Mouse (Mus musculus): ENCODE data around the gene Rnase12. TPM values are rescaled to one million over a fixed set of nuclear protein-coding genes. Genes with fewer than 3 reads are reported as not detected.

Gene Rnase12
- polyA plus RNA-seq, 1 experiment from 2014 or later = not detected

DNA sequence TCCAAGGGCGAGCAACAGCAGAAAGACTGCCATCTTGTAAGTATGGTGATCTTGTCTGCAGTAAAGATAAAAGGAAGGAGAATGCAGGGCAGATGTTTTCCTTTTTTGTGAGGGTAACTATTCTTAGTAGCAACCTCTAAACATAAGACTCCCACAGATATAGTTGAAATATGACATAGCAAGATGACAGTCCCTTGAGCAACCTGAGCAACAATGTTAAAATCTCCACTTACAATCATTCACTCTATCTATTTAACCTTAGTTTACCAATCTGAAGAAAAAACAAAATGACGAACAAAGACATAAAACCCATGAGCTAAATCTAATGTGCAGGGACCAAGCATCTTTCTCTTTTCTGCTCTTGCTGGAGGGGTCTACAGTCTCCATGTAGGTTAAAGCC is 7.4 kb downstream of the Rnase12 start, which contains the start of gene Rnase11:
Rnase11 (minus strand) TSS at position 101 of the 400 bp plus-strand sequence.
- H3K4me1 ChIP-seq (ENCODE audit: control insufficient read depth, insufficient read depth, low read length) = no peaks in the 10 kb centered on the region
- no peak for DNase-seq (ENCODE audit: low spot score)
- H3K36me3 ChIP-seq (ENCODE audit: control insufficient read depth, insufficient read depth, low read length) = no peaks in the 10 kb centered on the region
- H3K9ac ChIP-seq (ENCODE audit: low read length) = no peak within 1 kb of the TSS
- no peak for ATAC-seq (ENCODE audit: insufficient number of reproducible peaks, low FRiP score, low TSS enrichment, low read depth)
- no peaks in the 10 kb centered on the region for H3K27me3 ChIP-seq (ENCODE audit: control insufficient read depth, insufficient read depth, low read length)
- H3K4me3 ChIP-seq (ENCODE audit: low read depth, low read length) = no peak within 1 kb of the TSS
- no peak within 1 kb of the TSS for H3K27ac ChIP-seq (replicated peaks; ENCODE audit: low read depth, low read length)
- H3K4me2 ChIP-seq (ENCODE audit: low read depth, severe bottlenecking) = no peak within 1 kb of the TSS
- no peaks in the 10 kb centered on the region for H3K9me3 ChIP-seq (ENCODE audit: control insufficient read depth, low read length)
- WGBS = 86% methylated on average over 2 of the region's 2 CpGs

DNA sequence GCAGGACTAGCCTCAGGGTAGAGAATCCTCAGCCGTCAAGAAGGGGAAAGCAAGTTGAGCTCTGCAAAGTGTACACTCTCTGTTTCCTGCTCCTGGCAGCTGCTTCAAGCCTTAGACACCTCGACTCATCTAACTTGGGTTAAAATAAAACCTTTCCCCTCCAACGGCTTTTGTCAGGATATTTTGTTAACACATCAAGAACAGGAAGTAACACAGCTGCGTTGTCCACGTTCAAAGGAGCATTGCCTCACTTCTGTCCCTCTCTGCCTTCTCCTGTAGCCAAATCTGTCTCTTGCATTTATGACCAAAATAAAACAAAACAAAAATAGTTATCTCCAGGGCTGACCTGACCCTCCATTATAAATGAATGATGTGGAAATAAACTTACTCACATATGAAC is 9.6 kb downstream of the Rnase12 start:
- WGBS = 63% methylated on average over 5 of the region's 5 CpGs
- H3K27ac ChIP-seq (replicated peaks; ENCODE audit: low read depth, low read length) = no peak overlapping the region
- no peaks in the 10 kb centered on the region for H3K27me3 ChIP-seq (ENCODE audit: control insufficient read depth, insufficient read depth, low read length)
- DNase-seq (ENCODE audit: low spot score) (no peak), ATAC-seq (ENCODE audit: insufficient number of reproducible peaks, low FRiP score, low TSS enrichment, low read depth) (no peak)
- H3K4me3 ChIP-seq (ENCODE audit: low read depth, low read length) = no peak overlapping the region
- H3K4me2 ChIP-seq (ENCODE audit: low read depth, severe bottlenecking) = no peak overlapping the region
- no peaks in the 10 kb centered on the region for H3K4me1 ChIP-seq (ENCODE audit: control insufficient read depth, insufficient read depth, low read length)
- no peak overlapping the region for H3K9ac ChIP-seq (ENCODE audit: low read length)
- no peaks in the 10 kb centered on the region for H3K9me3 ChIP-seq (ENCODE audit: control insufficient read depth, low read length)
- no peaks in the 10 kb centered on the region for H3K36me3 ChIP-seq (ENCODE audit: control insufficient read depth, insufficient read depth, low read length)

DNA sequence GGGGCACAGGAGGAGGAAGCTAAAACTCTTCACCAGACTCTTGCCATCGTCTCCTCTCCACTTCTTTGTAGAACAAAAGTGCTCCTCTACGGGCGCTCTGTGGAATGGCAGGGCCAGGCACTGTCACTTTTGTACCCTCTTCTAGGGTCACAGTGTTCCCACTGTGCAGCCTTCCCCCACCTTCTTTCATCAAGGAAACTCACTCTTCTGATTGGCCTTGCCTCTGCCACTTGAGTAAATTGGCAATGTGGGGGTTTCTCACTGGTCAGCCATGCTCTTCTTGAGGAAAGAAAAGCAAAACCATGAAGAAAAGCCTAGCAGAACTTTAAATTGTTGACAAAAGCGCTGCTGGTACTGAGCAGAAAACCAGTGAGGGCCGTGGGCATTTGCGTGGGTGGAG is 15.7 kb downstream of the Rnase12 start, which contains the start of gene Rnase9:
Rnase9 (minus strand) TSS at position 101 of the 400 bp plus-strand sequence.
- Histone ChIP-seq H3K9me3 (ENCODE audit: control insufficient read depth, low read length) (no peaks in the 10 kb centered on the region), H3K27ac (replicated peaks; ENCODE audit: low read depth, low read length) (no peak within 1 kb of the TSS), H3K4me1 (ENCODE audit: control insufficient read depth, insufficient read depth, low read length) (no peaks in the 10 kb centered on the region), H3K9ac (ENCODE audit: low read length) (no peak within 1 kb of the TSS), H3K27me3 (ENCODE audit: control insufficient read depth, insufficient read depth, low read length) (no peaks in the 10 kb centered on the region), H3K36me3 (ENCODE audit: control insufficient read depth, insufficient read depth, low read length) (no peaks in the 10 kb centered on the region), H3K4me3 (ENCODE audit: low read depth, low read length) (no peak within 1 kb of the TSS), H3K4me2 (ENCODE audit: low read depth, severe bottlenecking) (no peak within 1 kb of the TSS)
- DNase-seq (ENCODE audit: low spot score) (no peak), ATAC-seq (ENCODE audit: insufficient number of reproducible peaks, low FRiP score, low TSS enrichment, low read depth) (no peak)
- 80% methylated on average over 6 of the region's 6 CpGs for WGBS

DNA sequence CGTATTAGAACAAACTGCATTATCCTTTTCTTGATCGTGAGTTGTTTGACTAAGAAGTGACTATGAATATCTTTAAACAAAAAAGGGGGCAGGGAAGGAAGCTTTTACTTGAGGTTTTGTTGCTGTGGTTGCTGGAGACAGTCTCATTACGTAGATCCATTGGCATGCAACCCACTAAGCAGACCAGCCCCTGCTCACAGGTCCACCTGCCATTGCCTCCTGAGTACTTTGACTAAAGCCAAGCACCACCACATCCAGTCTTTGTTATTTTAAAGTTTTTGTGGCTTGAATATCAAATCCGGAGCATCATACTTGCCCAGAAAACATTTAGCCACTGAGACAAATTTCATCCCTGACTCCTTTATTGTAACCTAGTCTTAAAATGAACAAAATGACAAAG is 21.2 kb downstream of the Rnase12 start:
- H3K4me2 ChIP-seq (ENCODE audit: low read depth, severe bottlenecking) = no peak overlapping the region
- H3K27ac ChIP-seq (replicated peaks; ENCODE audit: low read depth, low read length) = no peak overlapping the region
- H3K4me3 ChIP-seq (ENCODE audit: low read depth, low read length) = no peak overlapping the region
- H3K4me1 ChIP-seq (ENCODE audit: control insufficient read depth, insufficient read depth, low read length) = no peaks in the 10 kb centered on the region
- 84% methylated on average over 4 of the region's 4 CpGs for WGBS
- no peaks in the 10 kb centered on the region for H3K27me3 ChIP-seq (ENCODE audit: control insufficient read depth, insufficient read depth, low read length)
- ATAC-seq (ENCODE audit: insufficient number of reproducible peaks, low FRiP score, low TSS enrichment, low read depth) = no peak
- no peak for DNase-seq (ENCODE audit: low spot score)
- no peak overlapping the region for H3K9ac ChIP-seq (ENCODE audit: low read length)
- H3K9me3 ChIP-seq (ENCODE audit: control insufficient read depth, low read length) = no peaks in the 10 kb centered on the region
- H3K36me3 ChIP-seq (ENCODE audit: control insufficient read depth, insufficient read depth, low read length) = no peaks in the 10 kb centered on the region

DNA sequence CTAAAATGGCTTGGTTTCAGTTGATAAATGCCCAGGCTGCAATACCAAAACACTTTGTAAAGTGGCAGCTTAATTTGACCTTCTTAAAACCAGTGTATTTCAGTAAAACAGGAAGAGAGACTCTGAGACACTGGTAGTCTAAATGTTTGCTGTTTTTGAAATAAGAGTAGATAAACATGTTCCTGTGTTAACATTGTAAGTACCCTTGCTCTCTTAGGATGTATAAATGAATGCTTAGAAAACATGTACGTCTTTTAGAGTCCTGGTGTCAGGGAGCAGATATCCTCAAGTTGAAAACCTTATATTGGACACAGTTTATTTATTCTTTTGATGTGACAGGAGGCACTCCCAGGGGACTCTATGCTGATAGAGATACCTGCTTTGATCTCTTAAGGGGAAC is 22.3 kb downstream of the Rnase12 start:
- Histone ChIP-seq H3K4me3 (ENCODE audit: low read depth, low read length) (no peak overlapping the region), H3K36me3 (ENCODE audit: control insufficient read depth, insufficient read depth, low read length) (no peaks in the 10 kb centered on the region), H3K9ac (ENCODE audit: low read length) (no peak overlapping the region), H3K27me3 (ENCODE audit: control insufficient read depth, insufficient read depth, low read length) (no peaks in the 10 kb centered on the region), H3K4me2 (ENCODE audit: low read depth, severe bottlenecking) (no peak overlapping the region), H3K9me3 (ENCODE audit: control insufficient read depth, low read length) (no peaks in the 10 kb centered on the region), H3K4me1 (ENCODE audit: control insufficient read depth, insufficient read depth, low read length) (no peaks in the 10 kb centered on the region), H3K27ac (replicated peaks; ENCODE audit: low read depth, low read length) (no peak overlapping the region)
- ATAC-seq (ENCODE audit: insufficient number of reproducible peaks, low FRiP score, low TSS enrichment, low read depth) (no peak), DNase-seq (ENCODE audit: low spot score) (no peak)
- WGBS = 43% methylated on average over 1 of the region's 1 CpGs

DNA sequence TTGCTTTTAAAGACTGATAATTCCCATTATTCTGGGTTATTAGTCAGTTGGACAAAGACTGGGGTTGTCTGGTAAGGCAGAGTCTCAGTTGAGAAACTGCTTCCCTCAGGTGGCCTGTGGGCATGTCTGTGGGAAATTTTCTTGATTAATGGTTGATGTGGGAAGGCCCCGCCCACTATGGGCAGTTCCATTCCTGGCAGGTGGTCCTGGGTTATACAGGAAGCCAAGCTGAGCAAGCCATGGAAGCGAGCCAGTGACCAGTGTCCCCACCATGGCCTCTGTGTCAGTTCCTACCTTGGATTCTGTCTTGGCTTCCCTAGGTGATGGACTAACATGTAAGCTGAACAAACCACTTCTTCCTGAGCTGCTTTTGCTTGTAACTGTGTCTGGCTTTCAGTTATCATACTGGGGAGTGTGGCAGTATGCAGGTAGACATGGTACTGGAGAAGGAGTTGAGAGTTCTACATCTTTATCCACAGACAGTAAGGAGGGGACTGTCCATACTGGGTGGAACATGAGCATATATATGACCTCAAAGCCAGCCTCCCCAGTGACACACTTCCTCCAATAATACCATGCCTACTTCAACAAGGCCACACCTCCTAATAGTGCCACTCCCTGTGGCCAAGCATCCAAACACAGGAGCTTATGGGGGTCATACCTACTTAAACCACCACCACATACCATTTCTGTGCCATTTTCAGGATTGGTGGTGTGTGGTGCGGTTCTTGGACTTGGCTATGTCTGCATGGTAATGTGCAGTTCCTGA is 29.9 kb downstream of the Rnase12 start:
- no peaks in the 10 kb centered on the region for H3K36me3 ChIP-seq (ENCODE audit: control insufficient read depth, insufficient read depth, low read length)
- no peak overlapping the region for H3K4me2 ChIP-seq (ENCODE audit: low read depth, severe bottlenecking)
- H3K4me3 ChIP-seq (ENCODE audit: low read depth, low read length) = no peak overlapping the region
- no peak for ATAC-seq (ENCODE audit: insufficient number of reproducible peaks, low FRiP score, low TSS enrichment, low read depth)
- no peak overlapping the region for H3K9ac ChIP-seq (ENCODE audit: low read length)
- WGBS = 56% methylated on average over 3 of the region's 3 CpGs
- no peaks in the 10 kb centered on the region for H3K9me3 ChIP-seq (ENCODE audit: control insufficient read depth, low read length)
- no peak for DNase-seq (ENCODE audit: low spot score)
- no peak overlapping the region for H3K27ac ChIP-seq (replicated peaks; ENCODE audit: low read depth, low read length)
- H3K4me1 ChIP-seq (ENCODE audit: control insufficient read depth, insufficient read depth, low read length) = no peaks in the 10 kb centered on the region
- H3K27me3 ChIP-seq (ENCODE audit: control insufficient read depth, insufficient read depth, low read length) = no peaks in the 10 kb centered on the region

DNA sequence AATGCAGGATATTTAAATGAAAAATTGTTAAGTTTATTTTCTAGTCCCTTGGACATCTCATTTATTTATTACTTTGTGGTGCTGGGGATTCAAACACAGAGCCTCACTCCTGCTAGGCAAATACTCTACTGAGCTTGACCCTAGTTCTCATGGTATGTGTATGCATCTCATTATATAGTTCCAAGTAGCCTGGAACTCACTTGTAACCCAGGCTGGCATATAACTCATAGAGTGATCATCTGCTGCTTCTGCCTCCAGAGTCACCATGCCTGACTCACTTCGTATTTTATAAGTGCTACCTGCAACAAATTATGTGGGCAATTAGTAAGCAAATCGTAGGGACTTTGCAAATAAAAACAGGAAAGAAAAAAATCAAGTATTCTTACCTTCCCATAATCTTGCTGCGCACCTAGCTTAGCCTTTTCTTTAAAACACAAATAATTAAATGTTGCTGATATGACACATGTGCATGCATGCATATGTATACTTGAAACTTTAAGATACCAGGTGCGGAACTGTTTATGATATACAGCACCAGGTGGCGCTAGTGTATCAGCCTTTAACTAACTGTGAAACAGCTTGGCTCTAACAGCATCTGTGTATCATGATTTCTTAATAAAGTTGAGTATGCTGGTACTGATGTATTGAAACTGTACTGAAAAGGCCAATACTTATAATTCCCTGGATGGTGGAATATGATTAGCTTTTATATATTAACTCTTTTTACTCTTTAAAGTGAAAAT is 30.9 kb downstream of the Rnase12 start:
- Histone ChIP-seq H3K9me3 (ENCODE audit: control insufficient read depth, low read length) (no peaks in the 10 kb centered on the region), H3K4me3 (ENCODE audit: low read depth, low read length) (no peak overlapping the region), H3K4me1 (ENCODE audit: control insufficient read depth, insufficient read depth, low read length) (no peaks in the 10 kb centered on the region), H3K9ac (ENCODE audit: low read length) (no peak overlapping the region), H3K36me3 (ENCODE audit: control insufficient read depth, insufficient read depth, low read length) (no peaks in the 10 kb centered on the region), H3K4me2 (ENCODE audit: low read depth, severe bottlenecking) (no peak overlapping the region), H3K27me3 (ENCODE audit: control insufficient read depth, insufficient read depth, low read length) (no peaks in the 10 kb centered on the region), H3K27ac (replicated peaks; ENCODE audit: low read depth, low read length) (no peak overlapping the region)
- ATAC-seq (ENCODE audit: insufficient number of reproducible peaks, low FRiP score, low TSS enrichment, low read depth) = no peak
- 40% methylated on average over 5 of the region's 5 CpGs for WGBS
- peak; percentile 70 for DNase-seq (ENCODE audit: low spot score)

DNA sequence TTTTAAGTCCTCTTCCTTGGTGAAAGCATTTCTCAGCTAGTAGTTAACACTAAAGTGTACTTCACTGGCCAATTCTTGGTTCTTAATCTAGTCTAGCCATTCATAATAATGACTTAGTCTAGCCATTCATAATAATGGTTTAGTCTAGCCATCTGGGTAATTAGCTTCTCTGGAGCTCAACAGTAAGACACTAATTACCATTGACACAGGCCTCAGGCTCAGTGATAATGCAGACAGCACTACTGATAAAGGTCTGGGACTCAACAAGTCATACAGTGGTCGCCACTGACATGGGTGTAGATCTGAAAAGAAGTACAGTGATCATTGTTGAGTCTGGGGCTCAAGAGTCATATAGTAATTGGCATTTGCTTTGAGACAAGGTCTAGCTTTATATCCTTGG is 32.6 kb downstream of the Rnase12 start:
- no peaks in the 10 kb centered on the region for H3K36me3 ChIP-seq (ENCODE audit: control insufficient read depth, insufficient read depth, low read length)
- no peaks in the 10 kb centered on the region for H3K4me1 ChIP-seq (ENCODE audit: control insufficient read depth, insufficient read depth, low read length)
- no peak overlapping the region for H3K4me3 ChIP-seq (ENCODE audit: low read depth, low read length)
- ATAC-seq (ENCODE audit: insufficient number of reproducible peaks, low FRiP score, low TSS enrichment, low read depth) (no peak), DNase-seq (ENCODE audit: low spot score) (no peak)
- H3K9me3 ChIP-seq (ENCODE audit: control insufficient read depth, low read length) = no peaks in the 10 kb centered on the region
- H3K9ac ChIP-seq (ENCODE audit: low read length) = no peak overlapping the region
- H3K27me3 ChIP-seq (ENCODE audit: control insufficient read depth, insufficient read depth, low read length) = no peaks in the 10 kb centered on the region
- no peak overlapping the region for H3K27ac ChIP-seq (replicated peaks; ENCODE audit: low read depth, low read length)
- 87% methylated on average over 1 of the region's 1 CpGs for WGBS
- no peak overlapping the region for H3K4me2 ChIP-seq (ENCODE audit: low read depth, severe bottlenecking)
